Mouse (Mus musculus) brain, embryonic 14.5 days (tissue): ENCODE measurements at regions not wholly inside any gene's neighbourhood (a gene's known extent, or its start where the extent isn't known, plus 50 kb on each side); places are given as distances from the start of the nearest gene placed in this dataset.

Source experiments
- CTCF ChIP-seq: fragments of 200-500 bp; IDR thresholded peaks from 2 replicates; pipeline ENCODE4 v1.5.1; 2012; ENCODE audit warnings: inconsistent platforms, mild to moderate bottlenecking, moderate library complexity, borderline replicate concordance; ENCODE audit not compliant: insufficient read depth, insufficient read length; ENCODE audit errors: extremely low read depth
- POLR2A ChIP-seq: fragments of 200-500 bp; IDR thresholded peaks from 2 replicates; pipeline ENCODE4 v1.6.1; 2012; ENCODE audit warnings: mild to moderate bottlenecking, inconsistent platforms, borderline replicate concordance; ENCODE audit not compliant: poor library complexity, insufficient read depth, insufficient read length, severe bottlenecking; ENCODE audit errors: extremely low read depth

- TF ChIP-seq POLR2A (no peak), CTCF (no peak)
Measured at GRCm38 (mm10) chr2:57917721-57918120, 80.0 kb upstream of the Galnt5 start.
